Mouse (Mus musculus): ENCODE measurements at regions not wholly inside any gene's neighbourhood (a gene's known extent, or its start where the extent isn't known, plus 50 kb on each side); places are given as distances from the start of the nearest gene placed in this dataset.

- TF ChIP-seq CHD2 (IDR thresholded peaks at IDR 0.05; ENCODE audit: low read depth, low read length) (no peak), ZC3H11A (IDR thresholded peaks at IDR 0.05; ENCODE audit: borderline replicate concordance, low read depth, low read length) (no peak)
These were observed 75.1 kb downstream of the Serpinb9g start for GRCm38 (mm10) chr13:33559719-33560118.
